Comparison of ENCODE assay signal across 8 mouse cellular contexts in the genomic region with DNA sequence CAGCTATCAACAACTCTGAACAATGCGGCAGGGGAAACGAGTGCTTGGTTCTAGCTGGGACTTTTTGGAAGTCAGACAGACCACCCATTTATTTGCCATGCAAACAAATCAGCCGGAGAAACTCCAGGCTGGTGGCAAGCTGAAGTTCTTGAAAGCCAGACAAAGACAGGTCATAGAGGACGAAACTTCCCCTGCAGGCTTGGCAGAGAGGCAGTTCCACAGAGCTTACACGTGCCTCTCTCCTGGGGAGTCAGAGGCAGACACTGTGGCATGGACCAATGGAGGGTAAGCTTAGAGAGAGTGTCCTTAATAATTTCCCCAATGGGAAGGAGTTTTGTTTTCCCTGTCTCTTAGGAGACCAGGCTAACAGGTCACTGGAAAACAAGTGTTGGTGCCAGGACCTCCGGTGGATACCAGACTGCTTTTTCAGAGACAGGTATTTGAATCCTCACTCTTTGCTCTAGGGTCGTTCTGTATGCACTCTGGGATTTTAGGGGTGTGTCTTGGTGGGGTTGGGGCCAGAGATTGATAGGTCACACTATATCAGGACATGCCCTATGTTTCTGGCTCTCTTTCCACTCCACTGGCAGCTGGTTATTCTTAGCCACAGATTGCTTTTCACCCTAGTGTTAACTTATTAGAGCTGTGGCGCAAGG. TPM values are rescaled to one million over a fixed set of nuclear protein-coding genes. Genes with fewer than 3 reads are reported as not detected.
DNase-seq lines count a peak whose midpoint lies in the region; ATAC-seq lines count a peak whose summit lies in the region.

A gene (plus strand): TSS at position 356 of the 656 bp plus-strand sequence.

- peak within 1 kb of the TSS; percentile 43 for H3K4me2 ChIP-seq in lung, embryonic 15.5 days

- WGBS in lung, embryonic 15.5 days, result 26% methylated on average over 8 of the region's 8 CpGs

- no peaks in the 10 kb centered on the region for H3K9me3 ChIP-seq in lung, embryonic 15.5 days

- peak; percentile 52; the same call in 1 of the 2 replicates for ATAC-seq in lung, embryonic 15.5 days (ENCODE audit: borderline replicate concordance, extremely low read depth, low FRiP score, low TSS enrichment)
- no peak for ATAC-seq in CD4-positive, CD25-positive, alpha-beta regulatory T cell, adult 4 months

- H3K4me3 ChIP-seq in lung, embryonic 15.5 days, result peak within 1 kb of the TSS; percentile 10; the same call in 1 of the 2 replicates

- peak; percentile 47 for DNase-seq in Muller cell, postnatal 12 days (ENCODE audit: inconsistent ontology term)
- DNase-seq in adipocyte (ENCODE audit: low spot score), result peak; percentile 83
- peak; percentile 81 for DNase-seq in gastrocnemius, adult 18-20 months (ENCODE audit: low spot score)
- peak; percentile 73 for DNase-seq in heart, postnatal 4 days
- DNase-seq in embryo, embryonic 9.5 days (ENCODE audit: extremely low spot score), result no peak
- no peak for DNase-seq in urinary bladder, postnatal 25 days (ENCODE audit: low spot score)

- H3K4me1 ChIP-seq in lung, embryonic 15.5 days, result peaks cover 6% of the 10 kb centered on the region; the same call in 1 of the 2 replicates

- peak within 1 kb of the TSS; percentile 42; the same call in 1 of the 2 replicates for H3K27ac ChIP-seq in lung, embryonic 15.5 days

- no peaks in the 10 kb centered on the region for H3K36me3 ChIP-seq in lung, embryonic 15.5 days

- H3K9ac ChIP-seq in lung, embryonic 15.5 days, result no peak within 1 kb of the TSS

- H3K27me3 ChIP-seq in lung, embryonic 15.5 days, result no peaks in the 10 kb centered on the region

RNA-seq across cellular contexts. Expression of the gene that starts here (rescaled TPM):
- 10 to 100 TPM; 19.9 to 20.8 TPM for total RNA-seq in gastrocnemius, adult 18-20 months (2021)
- total RNA-seq in heart, postnatal 4 days (2021), result 10 to 100 TPM; 23.4 to 24.7 TPM
- polyA plus RNA-seq in lung, embryonic 15.5 days (2015; fragmentation: Nextera tagmentation; extraction: Ambion mirVana), result 2.8 and 3.3 TPM in 2 replicates
- under 1 TPM in 1 of 2 experiments, not detected in 1; 0.13 TPM for polyA plus RNA-seq in CD4-positive, CD25-positive, alpha-beta regulatory T cell, adult 4 months (2017; shearing (Covaris generic))

Comparison
In these comparisons a context has a peak if more than half of its experiments do, and no peak if none do; other contexts are left out.
1. DNase-seq: peak in Muller cell, postnatal 12 days (single experiment), adipocyte (single experiment), gastrocnemius, adult 18-20 months (single experiment) and heart, postnatal 4 days (single experiment); none in embryo, embryonic 9.5 days (single experiment) and urinary bladder, postnatal 25 days (single experiment).